Mouse (Mus musculus) thymus, postnatal 10 days (tissue): ENCODE measurements around the gene Fam178b.
"Not testable (repeated sequence)": the region's sequence is repeated elsewhere in the genome, so short reads cannot be mapped to it uniquely, and the experiment has no call there.

Source experiments
- DNase-seq, 2 experiments: peaks; one replicate each; pipeline ENCODE4 v3.0.0; 2021; ENCODE audit warnings: low spot score in 2 of 2

Gene Fam178b

GRCm38 (mm10) chr1:36630053-36630739 is 52.8 kb downstream of the Fam178b start:
- no peak for DNase-seq

DNA sequence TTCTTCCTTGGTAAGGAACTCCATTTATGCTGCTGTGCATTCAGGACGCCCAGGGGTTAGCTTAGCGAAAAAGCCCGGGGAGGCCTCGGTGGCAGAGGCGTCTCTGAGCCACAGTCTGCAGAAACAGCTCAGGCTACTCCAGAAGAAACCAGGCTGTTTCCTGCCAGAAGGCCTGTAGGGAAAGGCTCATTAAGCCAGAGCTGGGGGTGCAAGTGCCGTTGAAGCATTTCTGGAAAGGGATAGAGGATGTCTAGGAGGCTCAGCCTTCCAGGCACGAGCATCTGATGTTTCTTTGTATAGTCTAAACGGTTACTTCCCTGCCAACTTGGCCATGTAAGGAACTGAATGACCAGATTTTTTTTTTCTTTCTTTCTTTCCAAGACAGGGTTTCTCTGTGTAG is 54.4 kb downstream of the Fam178b start:
- no peak for DNase-seq

GRCm38 (mm10) chr1:36625442-36625841 is 57.5 kb downstream of the Fam178b start:
- no peak for DNase-seq

- DNase-seq = not testable (repeated sequence)
These were observed 67.0 kb downstream of the Fam178b start for GRCm38 (mm10) chr1:36615958-36616357.

GRCm38 (mm10) chr1:36615188-36615587 is 67.8 kb downstream of the Fam178b start:
- DNase-seq = no peak

- DNase-seq = no peak
These were observed 68.4 kb downstream of the Fam178b start for GRCm38 (mm10) chr1:36614584-36614983.

DNA sequence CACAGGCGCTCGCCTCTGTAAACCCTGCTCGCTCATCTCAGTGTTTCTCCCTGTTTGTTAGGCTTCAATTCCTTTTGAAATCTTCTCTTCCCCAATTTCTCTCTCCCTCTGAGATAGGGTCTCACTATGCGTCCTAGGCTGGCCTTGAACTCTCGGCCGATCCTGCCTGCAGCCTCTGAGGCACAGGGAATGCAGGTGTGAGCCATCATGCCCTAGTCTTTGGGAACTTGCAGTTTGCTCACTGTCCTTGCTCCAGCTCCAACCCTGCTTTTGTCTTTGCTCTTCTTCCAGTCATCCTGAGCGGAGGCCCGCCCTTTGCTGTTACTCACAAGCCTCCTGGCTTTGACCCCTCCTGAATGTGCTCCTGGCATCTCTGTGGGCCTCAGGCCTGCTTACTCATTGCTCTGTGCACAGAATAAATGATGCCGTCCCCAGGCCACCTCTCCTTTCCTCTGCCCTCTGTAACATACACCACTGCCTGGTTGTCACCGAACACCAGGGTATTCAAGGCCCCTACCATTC is 69.5 kb downstream of the Fam178b start:
- DNase-seq = no peak

- DNase-seq = no peak
These were observed 70.6 kb downstream of the Fam178b start for GRCm38 (mm10) chr1:36612362-36612761.

DNA sequence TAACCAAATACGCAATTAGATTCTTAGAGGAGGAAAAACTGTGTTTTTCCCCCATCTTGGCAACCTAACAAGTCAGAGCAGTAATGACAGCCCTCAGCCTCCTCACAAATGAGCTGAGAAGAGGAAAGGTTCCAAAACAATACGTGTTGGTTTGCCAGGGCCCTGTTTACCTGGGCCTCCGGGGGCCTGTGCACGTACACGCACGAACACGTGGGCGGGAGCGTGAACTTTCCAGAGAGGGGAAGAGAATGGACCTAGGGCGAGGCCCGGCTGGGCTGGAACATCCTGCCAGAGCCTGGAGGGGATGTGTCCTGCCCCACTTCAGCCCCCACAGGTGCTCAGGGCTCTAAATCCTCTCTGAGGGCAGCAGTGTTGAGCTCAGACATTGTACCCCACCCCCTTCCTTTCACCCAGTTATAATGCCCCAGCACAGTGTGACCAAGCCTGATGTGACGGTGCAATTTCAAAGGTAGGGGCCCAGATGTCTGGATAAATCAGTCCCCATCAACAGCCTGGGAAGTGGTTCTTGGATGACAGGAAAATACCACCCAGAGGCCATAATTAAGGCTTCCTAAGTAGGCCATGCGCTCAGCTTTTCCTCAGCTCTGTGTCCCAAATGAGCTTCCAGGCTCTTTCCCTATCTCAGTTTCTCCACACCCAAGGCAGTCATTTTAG is 71.4 kb downstream of the Fam178b start:
- no peak for DNase-seq

GRCm38 (mm10) chr1:36608211-36608610 is 74.8 kb downstream of the Fam178b start:
- DNase-seq = no peak

GRCm38 (mm10) chr1:36606951-36607350 is 76.0 kb downstream of the Fam178b start:
- DNase-seq = no peak

- no peak for DNase-seq
These were observed 78.5 kb downstream of the Fam178b start for GRCm38 (mm10) chr1:36604254-36605156.

DNA sequence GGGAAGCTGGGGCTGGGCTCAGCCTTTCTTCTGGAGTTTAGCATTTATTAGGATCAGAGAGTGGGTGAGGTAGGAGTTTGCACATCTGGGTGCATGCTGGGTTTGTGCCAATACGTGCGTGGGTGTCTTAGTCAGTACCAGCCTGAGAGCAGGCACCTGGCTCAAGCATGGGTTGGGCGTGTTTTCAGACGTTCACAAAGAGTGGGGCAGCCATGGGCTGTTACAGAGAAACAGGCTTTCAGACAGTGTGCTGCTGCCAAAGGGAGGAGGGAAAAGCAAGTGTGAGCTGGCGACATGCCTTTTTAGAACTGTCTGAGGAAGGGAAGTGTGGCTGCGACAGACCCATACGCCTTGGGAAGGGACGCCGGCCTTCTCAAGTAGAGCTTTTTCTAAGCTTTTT is 79.6 kb downstream of the Fam178b start:
- no peak for DNase-seq

GRCm38 (mm10) chr1:36602271-36602670 is 80.7 kb downstream of the Fam178b start:
- DNase-seq = no peak

DNA sequence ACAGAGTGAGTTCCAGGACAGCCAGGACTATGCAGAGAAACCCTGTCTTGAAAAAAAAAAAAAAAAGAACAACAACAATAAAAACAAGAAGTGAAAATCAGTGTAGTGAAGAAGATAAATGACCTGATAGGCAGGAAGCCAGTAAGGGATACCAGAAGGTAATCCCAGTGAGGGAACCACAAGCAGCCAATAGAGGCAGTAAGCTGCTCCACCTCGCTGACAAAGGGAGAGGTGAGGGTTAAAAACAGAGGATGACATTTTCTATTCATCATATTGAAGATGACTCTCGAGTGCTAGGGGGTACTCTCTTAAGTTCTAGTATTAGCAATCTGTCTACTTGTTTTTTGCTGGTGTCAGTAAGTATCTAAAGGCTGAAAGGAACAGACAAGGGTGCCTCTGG is 84.6 kb downstream of the Fam178b start:
- DNase-seq = no peak

- DNase-seq = no peak
These were observed 86.9 kb downstream of the Fam178b start for GRCm38 (mm10) chr1:36596114-36596513.

DNA sequence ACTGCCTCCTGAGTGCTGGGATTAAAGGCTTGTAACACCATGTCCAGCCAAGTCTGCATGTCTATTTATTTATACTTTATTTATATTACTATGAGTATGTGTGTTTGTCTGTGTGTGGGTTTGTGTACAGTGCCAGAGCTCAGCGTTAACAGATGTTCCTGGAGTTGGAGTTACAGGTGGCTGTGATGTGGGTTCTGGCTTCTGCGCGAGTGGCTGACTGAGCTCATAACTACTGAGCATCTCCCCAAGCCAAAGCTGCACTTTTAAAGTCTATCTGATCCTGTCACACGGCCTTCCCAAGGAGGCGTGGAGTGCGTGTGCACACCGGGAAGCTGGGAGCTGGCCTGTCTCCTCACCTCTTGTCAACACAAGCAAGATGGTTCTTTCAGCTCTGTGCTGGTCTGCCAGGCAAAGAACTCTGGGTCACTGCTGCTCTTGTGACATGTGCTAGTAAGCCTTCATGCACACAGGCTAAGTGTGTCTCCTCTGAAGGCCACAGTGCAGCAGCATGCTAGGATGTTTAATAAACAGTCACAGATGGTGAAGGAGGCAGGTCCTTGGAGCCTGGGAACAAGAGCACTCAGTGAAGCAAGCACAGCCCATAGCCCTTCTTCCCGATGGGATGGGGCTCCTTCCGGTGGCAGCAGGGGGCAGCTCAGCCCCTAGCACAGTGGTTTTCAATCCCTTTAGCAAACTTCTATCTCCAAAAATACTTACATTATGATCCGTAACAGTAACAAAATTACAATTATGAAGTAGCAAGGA is 87.6 kb downstream of the Fam178b start:
- peak in 1 of 2 experiments; percentile 40 for DNase-seq

GRCm38 (mm10) chr1:36593099-36593498 is 89.9 kb downstream of the Fam178b start:
- no peak for DNase-seq

GRCm38 (mm10) chr1:36591408-36591807 is 91.6 kb downstream of the Fam178b start:
- no peak for DNase-seq

DNA sequence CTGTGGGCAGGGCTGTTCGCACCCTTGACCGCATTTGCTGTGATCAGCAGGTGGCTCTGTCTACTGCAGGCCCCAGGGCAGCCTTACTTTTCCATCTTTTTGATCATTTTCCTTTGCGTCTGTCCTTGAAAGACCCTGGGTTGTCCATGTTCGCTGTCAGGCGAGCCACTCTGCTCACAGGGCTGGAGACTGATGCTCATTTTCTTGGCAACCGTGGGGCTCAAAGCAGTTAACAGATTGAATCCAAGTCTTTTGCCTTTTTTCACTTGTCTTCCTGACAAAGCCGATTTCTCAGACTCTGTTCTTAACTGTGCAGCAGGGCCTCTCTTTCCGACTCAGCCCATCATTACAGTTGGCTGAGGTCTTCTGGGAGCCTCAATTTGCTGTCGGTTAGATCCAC is 92.3 kb downstream of the Fam178b start:
- no peak for DNase-seq

DNA sequence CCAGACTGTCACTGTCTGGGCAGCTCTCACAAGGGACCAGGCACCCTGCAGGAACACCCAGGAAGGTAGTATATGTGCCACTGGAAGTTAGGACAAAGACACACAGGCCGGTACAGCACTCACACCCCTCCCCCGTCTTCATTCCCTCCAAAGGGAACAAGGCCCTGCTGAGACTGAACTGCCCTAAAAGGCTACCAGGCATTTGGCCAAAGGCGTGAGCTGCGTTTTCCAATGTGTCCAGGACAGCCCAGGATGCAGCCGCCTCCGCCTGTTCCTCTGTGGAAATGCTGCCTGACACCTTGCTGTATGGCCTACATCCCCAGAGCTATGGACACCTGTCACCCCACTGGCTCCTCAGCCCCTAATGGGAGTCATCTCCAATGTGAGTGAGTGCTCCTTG is 93.5 kb downstream of the Fam178b start:
- no peak for DNase-seq
